Mouse (Mus musculus): ENCODE results near the gene Acyp2.

Gene Acyp2

GRCm38 (mm10) chr11:30483286-30483685 lies 166.1 kb downstream of the Acyp2 start:
- Histone ChIP-seq H3K9me3 (ENCODE audit: low read length) (peaks cover 7% of the 10 kb centered on the region), H3K27me3 (ENCODE audit: insufficient read depth, low read length) (no peaks in the 10 kb centered on the region), H3K4me1 (replicated peaks; ENCODE audit: low read depth, low read length) (peaks cover 13% of the 10 kb centered on the region), H3K4me3 (replicated peaks; ENCODE audit: low read length) (no peak overlapping the region), H3K36me3 (ENCODE audit: insufficient read depth, low read length) (no peaks in the 10 kb centered on the region)
- TF ChIP-seq POU5F1 (IDR thresholded peaks at IDR 0.05; ENCODE audit: borderline replicate concordance, low read length): no peak
- TF ChIP-seq NANOG (IDR thresholded peaks at IDR 0.05; ENCODE audit: borderline replicate concordance, low read length): no peak; the same call in 1 of the 2 replicates
- TF ChIP-seq CTCF (conservative IDR thresholded peaks at IDR 0.05; ENCODE audit: low read length): no peak

GRCm38 (mm10) chr11:30471751-30472593 lies 177.4 kb downstream of the Acyp2 start, which contains the start of gene 4930505A04Rik:
Gene 4930505A04Rik, minus strand, starts transcription at chr11:30471827.
- Histone ChIP-seq H3K4me1 (replicated peaks; ENCODE audit: low read depth, low read length) (peaks cover 29% of the 10 kb centered on the region), H3K4me3 (replicated peaks; ENCODE audit: low read length) (peak within 1 kb of the TSS; percentile 63), H3K36me3 (ENCODE audit: insufficient read depth, low read length) (no peaks in the 10 kb centered on the region), H3K27me3 (ENCODE audit: insufficient read depth, low read length) (no peaks in the 10 kb centered on the region), H3K9me3 (ENCODE audit: low read length) (no peaks in the 10 kb centered on the region)
- TF ChIP-seq CTCF (conservative IDR thresholded peaks at IDR 0.05; ENCODE audit: low read length): no peak

DNA sequence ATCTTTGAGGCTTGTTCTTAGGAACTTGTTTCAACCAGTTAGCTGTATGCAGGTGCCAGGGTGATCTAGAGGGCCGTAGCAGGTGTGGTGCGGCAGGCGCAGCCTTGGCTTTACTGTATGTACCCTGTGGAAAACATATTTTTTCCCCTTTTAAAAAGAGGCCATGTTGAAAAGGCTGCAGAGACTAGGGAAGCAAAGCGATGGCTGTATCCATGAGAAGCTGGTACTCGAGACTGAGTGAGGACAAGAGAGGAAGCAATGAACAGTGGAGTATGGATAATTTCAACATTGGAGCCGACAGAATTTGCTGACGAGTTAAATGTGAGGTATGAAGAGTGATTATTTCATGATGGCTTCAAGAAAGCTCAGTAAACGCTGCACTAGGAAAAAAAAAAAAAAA lies 178.2 kb downstream of the Acyp2 start:
- Histone ChIP-seq H3K9me3 (ENCODE audit: low read length) (no peaks in the 10 kb centered on the region), H3K4me3 (replicated peaks; ENCODE audit: low read length) (peak overlapping the region; percentile 63; the same call in 1 of the 2 replicates), H3K4me1 (replicated peaks; ENCODE audit: low read depth, low read length) (peaks cover 29% of the 10 kb centered on the region), H3K27me3 (ENCODE audit: insufficient read depth, low read length) (no peaks in the 10 kb centered on the region), H3K36me3 (ENCODE audit: insufficient read depth, low read length) (no peaks in the 10 kb centered on the region)
- TF ChIP-seq CTCF (conservative IDR thresholded peaks at IDR 0.05; ENCODE audit: low read length) (no peak), POU5F1 (IDR thresholded peaks at IDR 0.05; ENCODE audit: borderline replicate concordance, low read length) (no peak), NANOG (IDR thresholded peaks at IDR 0.05; ENCODE audit: borderline replicate concordance, low read length) (no peak)

Measured in E14TG2a.4 (cell line).